Mouse (Mus musculus) splenic B cell, adult 2 months (primary cell): ENCODE measurements around the gene Pate2.
"Not testable (repeated sequence)": the region's sequence is repeated elsewhere in the genome, so short reads cannot be mapped to it uniquely, and the experiment has no call there.

Experiments
- DNase-seq: peaks from one replicate; pipeline ENCODE4 v3.0.0-alpha.2; 2011; ENCODE audit warnings: low read depth, low spot score
- H3K27me3 ChIP-seq: 2 replicates; pipeline ENCODE4 v1.6.1; 2012; ENCODE audit warnings: mild to moderate bottlenecking, low read length, moderate library complexity, mixed read lengths; ENCODE audit not compliant: control insufficient read depth, poor library complexity, insufficient read depth, severe bottlenecking
- H3K36me3 ChIP-seq: 2 replicates; pipeline ENCODE4 v1.6.1; 2012; ENCODE audit warnings: mild to moderate bottlenecking, low read length, moderate library complexity, mixed read lengths; ENCODE audit not compliant: control insufficient read depth, poor library complexity, insufficient read depth, severe bottlenecking

The Pate2 gene

GRCm38 (mm10) chr9:35570663-35571062 lies 579 bp downstream of the Pate2 start:
- Histone ChIP-seq H3K36me3 (no peaks in the 10 kb centered on the region; the same call in 1 of the 2 replicates), H3K27me3 (no peaks in the 10 kb centered on the region; the same call in 1 of the 2 replicates)
- DNase-seq: peak; percentile 7

GRCm38 (mm10) chr9:35574416-35574815 lies 4.3 kb downstream of the Pate2 start:
- Histone ChIP-seq H3K36me3 (no peaks in the 10 kb centered on the region), H3K27me3 (no peaks in the 10 kb centered on the region; the same call in 1 of the 2 replicates)
- DNase-seq: no peak

GRCm38 (mm10) chr9:35587674-35588073 lies 17.6 kb downstream of the Pate2 start:
- H3K27me3 ChIP-seq: no peaks in the 10 kb centered on the region
- DNase-seq: no peak
- no peaks in the 10 kb centered on the region for H3K36me3 ChIP-seq

- peak; percentile 8 for DNase-seq
- Histone ChIP-seq H3K36me3 (no peaks in the 10 kb centered on the region), H3K27me3 (no peaks in the 10 kb centered on the region)
Measured at GRCm38 (mm10) chr9:35592903-35593302, 22.8 kb downstream of the Pate2 start.

- DNase-seq: no peak
- H3K36me3 ChIP-seq: no peaks in the 10 kb centered on the region
- no peaks in the 10 kb centered on the region for H3K27me3 ChIP-seq
Measured at GRCm38 (mm10) chr9:35607647-35608405, 37.7 kb downstream of the Pate2 start.

- Histone ChIP-seq H3K27me3 (no peaks in the 10 kb centered on the region), H3K36me3 (no peaks in the 10 kb centered on the region)
- DNase-seq: no peak
Measured at GRCm38 (mm10) chr9:35611841-35612240, 41.8 kb downstream of the Pate2 start, which contains the start of gene Pate4. Pate4 (minus strand) TSS chr9:35611941.

GRCm38 (mm10) chr9:35614005-35614404 lies 43.9 kb downstream of the Pate2 start:
- Histone ChIP-seq H3K27me3 (no peaks in the 10 kb centered on the region), H3K36me3 (no peaks in the 10 kb centered on the region)
- DNase-seq: peak; percentile 19

- not testable (repeated sequence) for H3K27me3 ChIP-seq, H3K36me3 ChIP-seq, DNase-seq
Measured at GRCm38 (mm10) chr9:35616784-35617183, 46.7 kb downstream of the Pate2 start.

- DNase-seq: no peak
- H3K27me3 ChIP-seq: no peaks in the 10 kb centered on the region
- H3K36me3 ChIP-seq: no peaks in the 10 kb centered on the region
Measured at GRCm38 (mm10) chr9:35632981-35633380, 62.9 kb downstream of the Pate2 start.

- DNase-seq: no peak
- Histone ChIP-seq H3K27me3 (no peaks in the 10 kb centered on the region), H3K36me3 (no peaks in the 10 kb centered on the region)
Measured at GRCm38 (mm10) chr9:35648102-35648501, 78.0 kb downstream of the Pate2 start, which contains the start of gene Pate3. Pate3 (minus strand) TSS chr9:35648202.

- DNase-seq: no peak
- no peaks in the 10 kb centered on the region for H3K27me3 ChIP-seq
- H3K36me3 ChIP-seq: no peaks in the 10 kb centered on the region
Measured at GRCm38 (mm10) chr9:35673557-35673956, 103.5 kb downstream of the Pate2 start.

- no peaks in the 10 kb centered on the region for H3K36me3 ChIP-seq
- DNase-seq: no peak
- no peaks in the 10 kb centered on the region for H3K27me3 ChIP-seq
Measured at GRCm38 (mm10) chr9:35687013-35687412, 116.9 kb downstream of the Pate2 start, which contains the start of gene Pate1. Pate1 (minus strand) TSS chr9:35687390.

GRCm38 (mm10) chr9:35691924-35692323 lies 121.8 kb downstream of the Pate2 start:
- DNase-seq: no peak
- no peaks in the 10 kb centered on the region for H3K27me3 ChIP-seq
- no peaks in the 10 kb centered on the region for H3K36me3 ChIP-seq

GRCm38 (mm10) chr9:35707265-35707664 lies 137.2 kb downstream of the Pate2 start:
- Histone ChIP-seq H3K36me3 (no peaks in the 10 kb centered on the region), H3K27me3 (no peaks in the 10 kb centered on the region)
- DNase-seq: no peak
